Mouse (Mus musculus): ENCODE data around the gene Sdha.
A peak's percentile ranks its signal among the peaks of the same experiment; 100 is the strongest.

The Sdha gene

GRCm38 (mm10) chr13:74302050-74303037 lies 47.7 kb downstream of the Sdha start:
- no peak for DNase-seq (ENCODE audit: low spot score)

- DNase-seq (ENCODE audit: low spot score): no peak
Measured at GRCm38 (mm10) chr13:74301607-74301984, 48.5 kb downstream of the Sdha start.

GRCm38 (mm10) chr13:74300925-74301606 lies 49.0 kb downstream of the Sdha start:
- DNase-seq (ENCODE audit: low spot score): peak; percentile 22

- no peak for DNase-seq (ENCODE audit: low spot score)
Measured at GRCm38 (mm10) chr13:74296376-74296775, 53.7 kb downstream of the Sdha start.

GRCm38 (mm10) chr13:74292167-74292566 lies 57.9 kb downstream of the Sdha start, which contains the start of gene Ahrr:
TSS of gene Ahrr (minus strand) at chr13:74292331.
- DNase-seq (ENCODE audit: low spot score): no peak

GRCm38 (mm10) chr13:74289646-74290045 lies 60.4 kb downstream of the Sdha start:
- DNase-seq (ENCODE audit: low spot score): no peak

GRCm38 (mm10) chr13:74282299-74282698 lies 67.8 kb downstream of the Sdha start:
- DNase-seq (ENCODE audit: low spot score): no peak

- DNase-seq (ENCODE audit: low spot score): no peak
Measured at GRCm38 (mm10) chr13:74275726-74276125, 74.4 kb downstream of the Sdha start.

Data from urinary bladder, postnatal 10 days (tissue).